Comparison of ENCODE assay signal across 8 mouse cellular contexts in genomic region chr16:87746728-87747127, GRCm38 (mm10). TPM values are rescaled to one million over a fixed set of nuclear protein-coding genes. Genes with fewer than 3 reads are reported as not detected.
A peak's percentile ranks its signal among the peaks of the same experiment; 100 is the strongest.
DNase-seq lines count a peak whose midpoint lies in the region; ATAC-seq and TF ChIP-seq lines count a peak whose summit lies in the region.

No protein-coding gene starts in this region.

- H3K27me3 ChIP-seq in liver, postnatal 0 days (ENCODE audit: insufficient read depth, low read length): no peaks in the 10 kb centered on the region

- H3K4me1 ChIP-seq in liver, postnatal 0 days (ENCODE audit: insufficient read depth): no peaks in the 10 kb centered on the region

- H3K4me2 ChIP-seq in liver, postnatal 0 days (ENCODE audit: low read depth, low read length): no peak overlapping the region

- H3K27ac ChIP-seq in liver, postnatal 0 days (ENCODE audit: low read depth): no peak overlapping the region

- ATAC-seq in liver, postnatal 0 days: peak; percentile 68

- 14% methylated on average over 5 of the region's 5 CpGs for WGBS in liver, postnatal 0 days (ENCODE audit: insufficient replicate concordance)

- DNase-seq in 3134 (ENCODE audit: extremely low read depth, insufficient read length, low spot score): peak; percentile 29
- DNase-seq in CD8-positive naive resting alpha-beta T cell, adult 2 months (ENCODE audit: low read depth in 2 of 2, low spot score in 2 of 2): peak; percentile 76 to 80
- DNase-seq in brain, embryonic 14.5 days (ENCODE audit: low read depth): peak; percentile 75
- peak; percentile 66 for DNase-seq in gastrocnemius, postnatal 14 days
- DNase-seq in kidney, postnatal 14 days: peak; percentile 85
- DNase-seq in liver, postnatal 0 days: peak; percentile 85
- DNase-seq in right cerebral cortex, adult 2 months (ENCODE audit: low spot score in 2 of 2): peak; percentile 63 to 74
- peak; percentile 67 to 76 for DNase-seq in urinary bladder, postnatal 36 days (ENCODE audit: low spot score in 2 of 2)

- no peaks in the 10 kb centered on the region; the same call in 1 of the 2 replicates for H3K9me3 ChIP-seq in liver, postnatal 0 days (ENCODE audit: low read length)

- no peak overlapping the region for H3K9ac ChIP-seq in liver, postnatal 0 days (replicated peaks)

- H3K4me3 ChIP-seq in liver, postnatal 0 days (ENCODE audit: low read depth, low read length): no peak overlapping the region

- TF ChIP-seq EP300 in liver, postnatal 0 days (IDR thresholded peaks at IDR 0.05; ENCODE audit: low read depth): no peak

- no peak for TF ChIP-seq POLR2A in brain, embryonic 14.5 days (IDR thresholded peaks at IDR 0.05; ENCODE audit: borderline replicate concordance, extremely low read depth, insufficient read depth, insufficient read length, poor library complexity, severe bottlenecking)

- TF ChIP-seq CTCF in brain, embryonic 14.5 days (IDR thresholded peaks at IDR 0.05; ENCODE audit: borderline replicate concordance, extremely low read depth, insufficient read depth, insufficient read length): peak; percentile 83
- TF ChIP-seq CTCF in liver, postnatal 0 days (IDR thresholded peaks at IDR 0.05; ENCODE audit: low read depth): peak; percentile 98

- intact Hi-C loops in gastrocnemius, postnatal 14 days (cut with DNase I; ENCODE audit: low total_unique reads): loop anchor here (5.0 kb wide), 1 partner anchor 164 kb away; no protein-coding TSS in a partner anchor

- no peaks in the 10 kb centered on the region for H3K36me3 ChIP-seq in liver, postnatal 0 days (replicated peaks; ENCODE audit: insufficient read depth, low read length)

RNA-seq across cellular contexts. Expression of gene Bach1, which starts 48.0 kb away (rescaled TPM):
- 21.0 and 31.1 TPM in 2 replicates for polyA plus RNA-seq in brain, embryonic 14.5 days (2012; rRNA removed)
- total RNA-seq in gastrocnemius, postnatal 14 days (2021): 10 to 100 TPM; 12.5 to 14.6 TPM
- polyA plus RNA-seq in liver, postnatal 0 days (2015; fragmentation: Nextera tagmentation; extraction: Ambion mirVana): 5.4 and 5.9 TPM in 2 replicates

Comparison
In these comparisons a context has a peak if more than half of its experiments do, and no peak if none do; other contexts are left out.
1. DNase-seq: peak in every context shown above with its lines; median percentile 85 in kidney, postnatal 14 days; 85 in liver, postnatal 0 days; 78 in CD8-positive naive resting alpha-beta T cell, adult 2 months; 75 in brain, embryonic 14.5 days; 72 in urinary bladder, postnatal 36 days; 68 in right cerebral cortex, adult 2 months; 66 in gastrocnemius, postnatal 14 days; 29 in 3134.